Mouse (Mus musculus) kidney, adult 2 months (tissue): ENCODE data around the gene Zfp64. TPM values are rescaled to one million over a fixed set of nuclear protein-coding genes. Genes with fewer than 3 reads are reported as not detected.

Experiments
- DNase-seq: peaks from one replicate; pipeline ENCODE4 v3.0.0; 2021
- H3K27ac ChIP-seq: fragments of 200-500 bp; 2 replicates; pipeline ENCODE4 v1.5.1; 2012; ENCODE audit warnings: low read depth, low read length, control low read depth, inconsistent platforms; ENCODE audit not compliant: insufficient read depth
- H3K27me3 ChIP-seq: fragments of 200-500 bp; replicated peaks from 2 replicates; pipeline ENCODE4 v1.6.1; 2012; ENCODE audit warnings: mild to moderate bottlenecking, moderate library complexity, low read length, inconsistent platforms; ENCODE audit not compliant: control insufficient read depth, insufficient read depth
- H3K36me3 ChIP-seq: fragments of 200-500 bp; 2 replicates; pipeline ENCODE4 v1.6.1; 2012; ENCODE audit warnings: mild to moderate bottlenecking, moderate library complexity, low read length, inconsistent platforms; ENCODE audit not compliant: control insufficient read depth, insufficient read depth
- H3K4me1 ChIP-seq: fragments of 200-500 bp; 2 replicates; pipeline ENCODE4 v1.6.1; 2011; ENCODE audit warnings: low read length; ENCODE audit not compliant: control insufficient read depth, insufficient read depth
- H3K4me3 ChIP-seq: fragments of 200-500 bp; 2 replicates; pipeline ENCODE4 v1.5.1; 2011; ENCODE audit warnings: mild to moderate bottlenecking, low read depth, low read length, control low read depth; ENCODE audit not compliant: insufficient read depth
- CTCF ChIP-seq: fragments of 200-500 bp; conservative IDR thresholded peaks from 2 replicates; pipeline ENCODE4 v1.5.1; 2011; ENCODE audit warnings: low read depth, mild to moderate bottlenecking, control low read depth, low read length, moderate library complexity, mixed read lengths; ENCODE audit not compliant: insufficient read depth, insufficient read length
- POLR2A ChIP-seq: fragments of 200-500 bp; IDR thresholded peaks from one replicate; pipeline ENCODE4 v1.6.1; 2011; ENCODE audit warnings: low read depth, low read length, control low read depth
- WGBS: fragments of 180-500 bp; shearing (Covaris S2); methylation state at CpG from one replicate; pipeline ENCODE4 v1.1.7; 2018; 5-methylcytosine and 5-hydroxymethylcytosine counted together
- polyA plus RNA-seq: library from polyadenylated mRNA; depleted of rRNA; stranded (reverse); fragments of >200 nt; gene quantifications from 2 replicates; pipeline ENCODE4 v1.2.3, GENCODE M21; 2012

Zfp64 gene
- polyA plus RNA-seq, 1 experiment, result 18.6 TPM

- no peak for DNase-seq
- Histone ChIP-seq H3K27ac (no peak overlapping the region), H3K4me3 (no peak overlapping the region), H3K27me3 (no peaks in the 10 kb centered on the region), H3K4me1 (no peaks in the 10 kb centered on the region), H3K36me3 (no peaks in the 10 kb centered on the region)
- TF ChIP-seq POLR2A (no peak), CTCF (no peak)
- WGBS, result 83% methylated on average over 7 of the region's 7 CpGs
These were observed 57.5 kb downstream of the Zfp64 start for GRCm38 (mm10) chr2:168897906-168898305.

- no peak overlapping the region for H3K4me3 ChIP-seq
- no peak overlapping the region for H3K27ac ChIP-seq
- 93% methylated on average over 8 of the region's 8 CpGs for WGBS
- DNase-seq, result no peak
- H3K36me3 ChIP-seq, result no peaks in the 10 kb centered on the region
- no peaks in the 10 kb centered on the region for H3K27me3 ChIP-seq
- TF ChIP-seq POLR2A (no peak), CTCF (no peak)
- no peaks in the 10 kb centered on the region for H3K4me1 ChIP-seq
These were observed 59.9 kb downstream of the Zfp64 start for GRCm38 (mm10) chr2:168895531-168895930.

GRCm38 (mm10) chr2:168894738-168895137 is 60.6 kb downstream of the Zfp64 start:
- DNase-seq, result no peak
- Histone ChIP-seq H3K4me1 (no peaks in the 10 kb centered on the region), H3K27ac (no peak overlapping the region), H3K4me3 (no peak overlapping the region), H3K27me3 (no peaks in the 10 kb centered on the region), H3K36me3 (no peaks in the 10 kb centered on the region)
- 92% methylated on average over 7 of the region's 7 CpGs for WGBS
- TF ChIP-seq CTCF (no peak), POLR2A (no peak)

GRCm38 (mm10) chr2:168892057-168892456 is 63.3 kb downstream of the Zfp64 start:
- whole genome bisulfite sequencing, result 88% methylated on average over 2 of the region's 2 CpGs
- TF ChIP-seq POLR2A (no peak), CTCF (no peak)
- Histone ChIP-seq H3K27me3 (no peaks in the 10 kb centered on the region), H3K4me3 (no peak overlapping the region), H3K27ac (no peak overlapping the region), H3K36me3 (no peaks in the 10 kb centered on the region), H3K4me1 (no peaks in the 10 kb centered on the region)
- no peak for DNase-seq

GRCm38 (mm10) chr2:168884641-168885040 is 70.7 kb downstream of the Zfp64 start:
- WGBS, result 70% methylated on average over 8 of the region's 8 CpGs
- Histone ChIP-seq H3K4me1 (no peaks in the 10 kb centered on the region), H3K27me3 (no peaks in the 10 kb centered on the region), H3K36me3 (no peaks in the 10 kb centered on the region), H3K27ac (no peak overlapping the region), H3K4me3 (no peak overlapping the region)
- no peak for DNase-seq
- TF ChIP-seq CTCF (no peak), POLR2A (no peak)

GRCm38 (mm10) chr2:168882997-168883396 is 72.4 kb downstream of the Zfp64 start:
- no peaks in the 10 kb centered on the region for H3K36me3 ChIP-seq
- H3K4me1 ChIP-seq, result no peaks in the 10 kb centered on the region
- WGBS, result 86% methylated on average over 1 of the region's 1 CpGs
- no peak for TF ChIP-seq POLR2A
- no peak for TF ChIP-seq CTCF
- no peaks in the 10 kb centered on the region for H3K27me3 ChIP-seq
- no peak for DNase-seq
- no peak overlapping the region for H3K27ac ChIP-seq
- H3K4me3 ChIP-seq, result no peak overlapping the region

GRCm38 (mm10) chr2:168881927-168882326 is 73.5 kb downstream of the Zfp64 start:
- 49% methylated on average over 5 of the region's 5 CpGs for WGBS
- Histone ChIP-seq H3K36me3 (no peaks in the 10 kb centered on the region), H3K27me3 (no peaks in the 10 kb centered on the region), H3K4me1 (no peaks in the 10 kb centered on the region), H3K4me3 (no peak overlapping the region), H3K27ac (no peak overlapping the region)
- DNase-seq, result peak; percentile 21
- TF ChIP-seq POLR2A (no peak), CTCF (peak; percentile 77)

- no peak overlapping the region for H3K4me3 ChIP-seq
- no peak overlapping the region for H3K27ac ChIP-seq
- H3K36me3 ChIP-seq, result no peaks in the 10 kb centered on the region
- DNase-seq, result no peak
- no peaks in the 10 kb centered on the region for H3K27me3 ChIP-seq
- H3K4me1 ChIP-seq, result no peaks in the 10 kb centered on the region
- WGBS, result 84% methylated on average over 10 of the region's 10 CpGs
- 0 out of 2 replicates have a peak, but pooled peaks have one; percentile 7 for TF ChIP-seq CTCF
- no peak for TF ChIP-seq POLR2A
These were observed 75.8 kb downstream of the Zfp64 start for GRCm38 (mm10) chr2:168879573-168879972.
